Mouse (Mus musculus) embryonic fibroblast, embryonic 13.5 days (primary cell): Measurements from ENCODE around the gene Fam78b. TPM values are rescaled to one million over a fixed set of nuclear protein-coding genes. Genes with fewer than 3 reads are reported as not detected.

Source experiments
- H3K27ac ChIP-seq: 2 replicates; pipeline ENCODE4 v1.5.1; 2012; ENCODE audit warnings: low read length, control low read depth, inconsistent platforms; ENCODE audit not compliant: insufficient read depth
- H3K4me1 ChIP-seq: 2 replicates; pipeline ENCODE4 v1.6.1; 2011; ENCODE audit warnings: low read length; ENCODE audit not compliant: control insufficient read depth, insufficient read depth
- H3K4me3 ChIP-seq: 2 replicates; pipeline ENCODE4 v1.5.1; 2011; ENCODE audit warnings: mild to moderate bottlenecking, control low read depth, low read length; ENCODE audit not compliant: insufficient read depth
- CTCF ChIP-seq: IDR thresholded peaks from 2 replicates; pipeline ENCODE4 v1.5.1; 2011; ENCODE audit warnings: mild to moderate bottlenecking, control low read depth, low read length, moderate library complexity, borderline replicate concordance; ENCODE audit not compliant: insufficient read depth
- POLR2A ChIP-seq: IDR thresholded peaks from 2 replicates; pipeline ENCODE4 v1.6.1; 2011; ENCODE audit warnings: low read depth, mild to moderate bottlenecking, control low read depth, low read length, moderate library complexity
- polyA plus RNA-seq: library from polyadenylated mRNA; stranded (reverse); fragments of >200 nt; gene quantifications from 2 replicates; pipeline ENCODE4 v1.2.4, GENCODE M21; 2011; ENCODE audit warnings: low read depth; ENCODE audit not compliant: missing spikeins, insufficient read length

The Fam78b gene
- polyA plus RNA-seq, 1 experiment, result 1.9 TPM

- TF ChIP-seq POLR2A (no peak), CTCF (0 out of 2 replicates have a peak, but pooled peaks have one; percentile 3)
- H3K27ac ChIP-seq, result no peak overlapping the region
- no peak overlapping the region for H3K4me3 ChIP-seq
- no peaks in the 10 kb centered on the region for H3K4me1 ChIP-seq
These were observed 1.3 kb downstream of the Fam78b start for GRCm38 (mm10) chr1:167002486-167002850.

GRCm38 (mm10) chr1:167004621-167005020, 3.4 kb downstream of the Fam78b start:
- Histone ChIP-seq H3K4me1 (no peaks in the 10 kb centered on the region), H3K27ac (no peak overlapping the region), H3K4me3 (no peak overlapping the region)
- TF ChIP-seq POLR2A (no peak), CTCF (no peak)

- Histone ChIP-seq H3K4me1 (no peaks in the 10 kb centered on the region), H3K27ac (no peak overlapping the region), H3K4me3 (no peak overlapping the region)
- TF ChIP-seq POLR2A (no peak), CTCF (no peak)
These were observed 6.1 kb downstream of the Fam78b start for GRCm38 (mm10) chr1:167007341-167007740.

- TF ChIP-seq POLR2A (no peak), CTCF (no peak)
- no peaks in the 10 kb centered on the region for H3K4me1 ChIP-seq
- no peak overlapping the region for H3K4me3 ChIP-seq
- no peak overlapping the region for H3K27ac ChIP-seq
These were observed 9.0 kb downstream of the Fam78b start for GRCm38 (mm10) chr1:167010190-167010589.

- no peaks in the 10 kb centered on the region for H3K4me1 ChIP-seq
- no peak overlapping the region for H3K27ac ChIP-seq
- TF ChIP-seq CTCF (no peak), POLR2A (no peak)
- no peak overlapping the region for H3K4me3 ChIP-seq
These were observed 10.1 kb downstream of the Fam78b start for GRCm38 (mm10) chr1:167011301-167011700.

- Histone ChIP-seq H3K27ac (no peak overlapping the region), H3K4me1 (no peaks in the 10 kb centered on the region), H3K4me3 (no peak overlapping the region)
- TF ChIP-seq POLR2A, result no peak
- TF ChIP-seq CTCF, result no peak
These were observed 11.4 kb downstream of the Fam78b start for GRCm38 (mm10) chr1:167012616-167013015.

GRCm38 (mm10) chr1:167013234-167013864, 12.1 kb downstream of the Fam78b start:
- H3K4me1 ChIP-seq, result no peaks in the 10 kb centered on the region
- TF ChIP-seq POLR2A (no peak), CTCF (no peak)
- no peak overlapping the region for H3K4me3 ChIP-seq
- no peak overlapping the region for H3K27ac ChIP-seq

- Histone ChIP-seq H3K4me3 (no peak overlapping the region), H3K27ac (no peak overlapping the region), H3K4me1 (no peaks in the 10 kb centered on the region)
- TF ChIP-seq POLR2A (no peak), CTCF (no peak)
These were observed 15.1 kb downstream of the Fam78b start for GRCm38 (mm10) chr1:167016269-167016668.

- TF ChIP-seq POLR2A (no peak), CTCF (no peak)
- Histone ChIP-seq H3K4me1 (no peaks in the 10 kb centered on the region), H3K4me3 (no peak overlapping the region), H3K27ac (no peak overlapping the region)
These were observed 20.8 kb downstream of the Fam78b start for GRCm38 (mm10) chr1:167022001-167022424.

GRCm38 (mm10) chr1:167022541-167023121, 21.4 kb downstream of the Fam78b start:
- no peak for TF ChIP-seq POLR2A
- TF ChIP-seq CTCF, result no peak
- no peaks in the 10 kb centered on the region for H3K4me1 ChIP-seq
- H3K27ac ChIP-seq, result no peak overlapping the region
- no peak overlapping the region for H3K4me3 ChIP-seq
